ENCODE assay signal across 18 mouse cellular contexts in the genomic region with DNA sequence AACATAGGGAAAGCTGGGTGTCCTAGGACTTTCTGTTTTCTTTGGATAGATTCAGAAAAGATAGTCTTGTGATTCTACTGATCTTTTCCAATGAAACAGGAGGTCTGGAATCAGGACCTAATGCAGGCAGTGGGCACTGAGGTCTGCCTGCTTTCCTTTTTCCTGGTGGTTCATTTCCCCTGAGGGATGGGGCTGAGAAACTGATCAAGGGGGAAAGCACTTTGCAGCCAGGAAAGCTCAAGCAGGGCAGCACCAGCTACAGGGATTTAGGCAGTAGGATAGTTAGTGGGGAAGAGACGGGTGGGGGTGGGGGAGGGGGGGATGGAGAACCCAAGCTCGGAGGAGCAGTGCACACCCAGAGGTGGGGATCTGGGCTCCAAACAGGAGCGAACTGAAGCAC. TPM values are rescaled to one million over a fixed set of nuclear protein-coding genes. Genes with fewer than 3 reads are reported as not detected.
DNase-seq lines count a peak whose midpoint lies in the region; ATAC-seq and TF ChIP-seq lines count a peak whose summit lies in the region.
"Had no signal": no experiment of that assay in that cellular context is flagged by ENCODE, and none has a peak within 500 bp of the region (broad histone marks: within the 10 kb centered on the region; RNA-seq: fewer than 3 reads in every experiment).

No protein-coding gene starts in this region.

- no peak overlapping the region for H3K4me2 ChIP-seq in heart, embryonic 11.5 days
- H3K4me2 ChIP-seq in heart, embryonic 15.5 days: no peak overlapping the region
- H3K4me2 ChIP-seq: embryonic facial prominence, embryonic 12.5 days; forebrain, embryonic 15.5 days; hindbrain, embryonic 15.5 days; kidney, embryonic 15.5 days had no signal

- DNase-seq in gastrocnemius, adult 2 months: no peak
- no peak for DNase-seq in gastrocnemius, adult 18-20 months (ENCODE audit: low spot score)
- no peak for DNase-seq in heart, postnatal 4 days
- DNase-seq in heart, postnatal 10 days: no peak
- DNase-seq: B cell, adult 2 months; cerebellum, adult 11-12 months; cerebellum, adult 9-10 months; cerebellum, postnatal 25 days; gastrocnemius, postnatal 14 days; kidney, adult 2 months had no signal

- no peak for TF ChIP-seq CTCF in gastrocnemius, adult 2 months (IDR thresholded peaks at IDR 0.05)

- intact Hi-C loops in gastrocnemius, adult 2 months (cut with DNase I): no loop called here
- intact Hi-C loops in heart, postnatal 10 days (cut with DNase I): no loop called here

- WGBS in heart, embryonic 11.5 days (ENCODE audit: insufficient replicate concordance): 33% methylated on average over 3 of the region's 3 CpGs
- WGBS in heart, embryonic 15.5 days: 35% methylated on average over 3 of the region's 3 CpGs

- peaks cover 6% of the 10 kb centered on the region for H3K36me3 ChIP-seq in heart, embryonic 11.5 days (ENCODE audit: control insufficient read depth, insufficient read depth, low read length)
- peaks cover 25% of the 10 kb centered on the region for H3K36me3 ChIP-seq in heart, embryonic 15.5 days
- H3K36me3 ChIP-seq: embryonic facial prominence, embryonic 12.5 days; hindbrain, embryonic 15.5 days had no signal

- ATAC-seq in heart, embryonic 11.5 days (replicated peaks; ENCODE audit: insufficient number of reproducible peaks, low FRiP score, low TSS enrichment): no peak
- ATAC-seq in heart, embryonic 15.5 days (replicated peaks; ENCODE audit: insufficient number of reproducible peaks, insufficient read depth, low FRiP score, low read depth): no peak
- ATAC-seq in CD4-positive, CD25-positive, alpha-beta regulatory T cell, adult 4 months: no peak
- ATAC-seq: forebrain, embryonic 15.5 days; intestine, embryonic 16.5 days had no signal

- no peak overlapping the region for H3K4me3 ChIP-seq in gastrocnemius, adult 2 months
- no peak overlapping the region for H3K4me3 ChIP-seq in heart, embryonic 11.5 days (ENCODE audit: low read depth, low read length)
- no peak overlapping the region for H3K4me3 ChIP-seq in heart, embryonic 15.5 days
- H3K4me3 ChIP-seq: embryonic facial prominence, embryonic 12.5 days; forebrain, embryonic 15.5 days; hindbrain, embryonic 15.5 days; kidney, embryonic 15.5 days had no signal

- no peaks in the 10 kb centered on the region for H3K9me3 ChIP-seq in heart, embryonic 11.5 days (replicated peaks; ENCODE audit: control insufficient read depth, low read length)
- no peaks in the 10 kb centered on the region for H3K9me3 ChIP-seq in heart, embryonic 15.5 days (replicated peaks)
- H3K9me3 ChIP-seq: embryonic facial prominence, embryonic 12.5 days; forebrain, embryonic 15.5 days; hindbrain, embryonic 15.5 days; kidney, embryonic 15.5 days had no signal

- H3K4me1 ChIP-seq in heart, embryonic 11.5 days (ENCODE audit: control insufficient read depth, insufficient read depth, low read length): peaks cover 15% of the 10 kb centered on the region
- H3K4me1 ChIP-seq in heart, embryonic 15.5 days (replicated peaks): peaks cover 33% of the 10 kb centered on the region

- H3K27me3 ChIP-seq in heart, embryonic 11.5 days (ENCODE audit: control insufficient read depth, insufficient read depth, low read length): no peaks in the 10 kb centered on the region
- no peaks in the 10 kb centered on the region for H3K27me3 ChIP-seq in heart, embryonic 15.5 days
- H3K27me3 ChIP-seq: forebrain, embryonic 15.5 days; hindbrain, embryonic 15.5 days; kidney, embryonic 15.5 days had no signal

- H3K27ac ChIP-seq in gastrocnemius, adult 2 months: peak overlapping the region; percentile 54; the same call in 1 of the 2 replicates
- peak overlapping the region; percentile 67 for H3K27ac ChIP-seq in heart, embryonic 11.5 days (ENCODE audit: low read depth, low read length)
- peak overlapping the region; percentile 60 for H3K27ac ChIP-seq in heart, embryonic 15.5 days
- H3K27ac ChIP-seq: embryonic facial prominence, embryonic 12.5 days; forebrain, embryonic 15.5 days; hindbrain, embryonic 15.5 days; kidney, embryonic 15.5 days had no signal

- H3K9ac ChIP-seq in heart, embryonic 11.5 days (ENCODE audit: low read depth, low read length): no peak overlapping the region
- H3K9ac ChIP-seq in heart, embryonic 15.5 days: no peak overlapping the region
- H3K9ac ChIP-seq: embryonic facial prominence, embryonic 12.5 days; forebrain, embryonic 15.5 days; hindbrain, embryonic 15.5 days; kidney, embryonic 15.5 days had no signal

RNA-seq across cellular contexts. Expression of gene Stat1, which starts 33.7 kb away (rescaled TPM):
- 10 to 100 TPM in 1 of 2 experiments, 1 to 10 TPM in 1; 9.2 to 16.4 TPM for total RNA-seq in gastrocnemius, adult 2 months (2021)
- total RNA-seq in gastrocnemius, adult 18-20 months (2021): 10 to 100 TPM; 11.7 to 11.8 TPM
- polyA plus RNA-seq in heart, embryonic 11.5 days (2014; fragmentation: Nextera tagmentation; extraction: Ambion mirVana): 28.5 and 31.2 TPM in 2 replicates
- total RNA-seq in heart, postnatal 4 days (2021): 10 to 100 TPM; 21.1 to 22.6 TPM
- 23.6 and 44.5 TPM in 2 replicates for polyA plus RNA-seq in heart, embryonic 15.5 days (2015; fragmentation: Nextera tagmentation; extraction: Ambion mirVana)
- 10 to 100 TPM; 20.2 to 26.4 TPM for total RNA-seq in heart, postnatal 10 days (2021)
- polyA plus RNA-seq in CD4-positive, CD25-positive, alpha-beta regulatory T cell, adult 4 months (2017; shearing (Covaris generic)): 1,000 to 10,000 TPM in 1 of 2 experiments, 100 to 1,000 TPM in 1; 971 to 1,303 TPM
